Mouse (Mus musculus) v-Abl transformed pro-B cells (cell line): ENCODE results near the gene Atp6v0a4.

Source experiments
- in situ Hi-C, 2 experiments: fragments of 400-800 bp; cut with MboI; formaldehyde crosslinking; loops; one replicate each; pipeline ENCODE4 v1.15.1; 2025; ENCODE audit not compliant: unreplicated experiment in 2 of 2

The Atp6v0a4 gene

DNA sequence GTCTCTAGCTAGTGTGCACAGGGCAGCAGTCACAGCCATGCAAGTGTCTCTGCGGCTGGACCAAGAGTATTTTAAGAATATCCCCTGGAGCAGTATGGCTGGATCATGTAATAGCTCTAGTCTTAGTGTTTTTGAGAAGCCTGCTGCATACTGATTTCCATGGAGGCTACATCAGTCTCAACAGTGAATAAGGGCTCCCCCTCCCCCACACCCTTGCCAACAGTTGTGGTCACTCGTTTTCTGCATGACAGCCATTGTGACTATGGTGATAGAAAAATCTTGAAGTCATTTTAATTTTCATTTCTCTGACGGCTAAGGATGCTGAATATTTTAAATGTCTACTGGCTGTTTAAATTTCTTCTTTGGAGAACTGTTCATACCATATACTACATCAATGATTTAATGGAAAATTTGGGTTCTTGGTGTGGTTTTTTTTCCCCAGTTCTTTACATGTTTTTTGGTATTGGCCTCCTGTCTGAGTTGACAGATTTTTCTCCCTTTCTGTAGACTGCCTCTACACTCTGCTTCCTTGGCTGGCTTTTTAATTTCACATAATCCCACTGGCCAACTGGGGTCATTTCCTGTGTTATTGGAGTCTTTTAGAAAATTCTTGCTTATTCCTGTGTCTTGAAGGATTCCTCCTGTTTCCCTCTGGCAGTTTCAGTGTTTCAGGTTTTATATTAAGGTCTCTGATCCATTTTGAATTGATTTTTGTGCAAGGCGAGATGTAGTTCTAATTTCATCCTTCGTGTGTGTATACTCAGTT lies 91.4 kb downstream of the Atp6v0a4 start:
- in situ Hi-C loops: no loop called here

GRCm38 (mm10) chr6:38031924-38032540 lies 92.4 kb downstream of the Atp6v0a4 start:
- in situ Hi-C loops: no loop called here

GRCm38 (mm10) chr6:38028205-38028604 lies 96.2 kb downstream of the Atp6v0a4 start:
- in situ Hi-C loops: no loop called here

DNA sequence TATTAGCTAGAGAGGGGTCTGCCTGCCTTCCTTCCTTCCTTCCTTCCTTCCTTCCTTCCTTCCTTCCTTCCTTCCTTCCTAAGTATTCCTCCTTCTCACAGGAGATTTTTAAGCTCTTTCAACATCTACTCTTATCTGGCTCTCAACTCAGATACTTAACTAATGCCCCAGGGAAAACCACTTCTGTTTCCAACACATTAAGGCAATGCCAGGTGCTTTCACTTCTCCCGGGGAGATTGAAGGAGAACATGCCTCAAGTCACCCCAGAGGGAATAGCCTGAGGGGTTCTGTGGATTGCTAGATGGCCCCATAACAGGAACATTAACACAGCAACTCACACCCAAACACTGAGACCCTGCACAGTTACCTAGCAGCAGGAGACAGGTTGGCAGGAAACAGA lies 96.6 kb downstream of the Atp6v0a4 start:
- in situ Hi-C loops: no loop called here

DNA sequence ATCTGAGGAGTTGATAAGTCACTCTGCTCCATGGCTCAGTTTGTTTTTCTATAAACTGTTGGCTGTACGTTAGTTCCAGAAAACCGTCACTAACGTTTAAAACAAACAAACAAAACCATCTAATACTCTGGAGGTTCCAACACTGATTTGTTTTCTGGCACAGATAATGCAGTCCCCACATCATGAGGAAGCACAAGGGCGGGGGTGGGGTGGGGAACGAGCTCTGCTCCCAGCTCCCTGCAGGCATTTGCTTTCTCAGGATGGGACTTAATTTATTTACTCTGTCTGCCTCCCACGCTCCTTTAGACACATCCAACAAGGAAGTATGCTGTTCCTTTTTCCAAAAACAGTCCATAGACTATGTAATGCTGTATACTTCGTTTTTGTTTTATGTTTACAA lies 101.1 kb downstream of the Atp6v0a4 start:
- in situ Hi-C loops: no loop called here

DNA sequence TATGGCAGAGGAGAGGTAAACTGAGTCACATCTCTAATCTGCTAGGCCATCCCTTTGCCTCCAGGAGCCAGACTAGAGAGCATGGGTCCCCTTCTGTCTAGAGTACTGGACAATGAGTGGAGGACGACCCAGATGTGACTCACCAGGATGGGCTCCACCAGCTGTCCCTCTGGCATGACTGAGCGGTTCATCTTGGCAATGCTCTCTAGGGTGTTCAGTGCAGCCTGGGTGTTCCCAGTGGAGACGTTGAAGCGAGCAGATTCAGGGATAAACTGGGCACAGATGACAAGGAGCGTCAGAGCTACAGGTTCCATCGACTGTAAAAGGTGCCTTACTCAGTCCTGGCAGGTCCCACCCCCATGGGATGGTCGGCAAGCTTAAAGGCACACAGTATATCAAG lies 103.0 kb downstream of the Atp6v0a4 start:
- in situ Hi-C loops: no loop called here

DNA sequence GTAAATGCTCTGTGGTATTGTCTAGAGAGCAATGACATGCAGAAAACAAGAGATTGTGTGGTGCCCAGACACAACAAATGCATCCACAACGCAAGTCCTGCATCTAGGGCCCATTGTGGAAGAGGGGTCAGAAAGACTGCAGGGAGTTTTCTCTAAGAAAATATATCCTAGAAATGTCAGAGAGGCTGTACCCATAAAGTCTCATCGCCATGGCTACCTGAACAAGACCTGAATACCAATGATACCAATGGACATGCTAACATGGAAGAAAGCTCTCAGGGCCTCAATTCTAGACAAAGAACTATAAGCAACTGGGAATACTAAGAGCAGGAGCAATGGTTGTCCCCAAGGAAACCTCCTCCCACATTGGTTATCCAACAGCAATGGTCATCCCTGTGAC lies 111.6 kb downstream of the Atp6v0a4 start:
- in situ Hi-C loops: no loop called here

DNA sequence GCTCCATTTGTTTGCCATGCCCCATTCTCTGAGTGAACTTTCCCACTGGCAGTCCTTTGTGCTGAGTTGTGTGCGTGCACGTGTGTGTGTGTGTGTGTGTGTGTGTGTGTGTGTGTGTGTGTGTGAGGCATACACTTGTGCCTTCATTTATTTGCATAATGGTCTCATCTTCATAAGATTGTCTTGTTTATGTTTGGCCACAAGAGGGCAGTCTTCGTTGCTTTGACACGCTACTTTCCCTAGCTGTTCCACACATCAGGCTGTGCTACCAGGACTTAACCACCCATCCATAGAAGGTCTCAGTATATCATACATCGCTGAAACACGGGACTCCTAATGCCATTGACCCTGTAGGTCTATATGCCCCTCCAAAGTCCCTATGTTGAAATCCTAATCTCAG lies 116.9 kb downstream of the Atp6v0a4 start:
- in situ Hi-C loops: loop anchor here in 1 of 2 experiments (5.0 kb wide), 2 partner anchors 55 to 415 kb away; no protein-coding TSS in a partner anchor
